Mouse (Mus musculus) c-Kit-positive CD71-positive TER-119-negative erythroid progenitor cells, embryonic 14.5 days (primary cell): Measurements from ENCODE around the gene Acvrl1.

Experiments
- DNase-seq: peaks from one replicate; pipeline ENCODE4 v3.0.0-alpha.2; 2013; ENCODE audit warnings: low read depth

The Acvrl1 gene

DNA sequence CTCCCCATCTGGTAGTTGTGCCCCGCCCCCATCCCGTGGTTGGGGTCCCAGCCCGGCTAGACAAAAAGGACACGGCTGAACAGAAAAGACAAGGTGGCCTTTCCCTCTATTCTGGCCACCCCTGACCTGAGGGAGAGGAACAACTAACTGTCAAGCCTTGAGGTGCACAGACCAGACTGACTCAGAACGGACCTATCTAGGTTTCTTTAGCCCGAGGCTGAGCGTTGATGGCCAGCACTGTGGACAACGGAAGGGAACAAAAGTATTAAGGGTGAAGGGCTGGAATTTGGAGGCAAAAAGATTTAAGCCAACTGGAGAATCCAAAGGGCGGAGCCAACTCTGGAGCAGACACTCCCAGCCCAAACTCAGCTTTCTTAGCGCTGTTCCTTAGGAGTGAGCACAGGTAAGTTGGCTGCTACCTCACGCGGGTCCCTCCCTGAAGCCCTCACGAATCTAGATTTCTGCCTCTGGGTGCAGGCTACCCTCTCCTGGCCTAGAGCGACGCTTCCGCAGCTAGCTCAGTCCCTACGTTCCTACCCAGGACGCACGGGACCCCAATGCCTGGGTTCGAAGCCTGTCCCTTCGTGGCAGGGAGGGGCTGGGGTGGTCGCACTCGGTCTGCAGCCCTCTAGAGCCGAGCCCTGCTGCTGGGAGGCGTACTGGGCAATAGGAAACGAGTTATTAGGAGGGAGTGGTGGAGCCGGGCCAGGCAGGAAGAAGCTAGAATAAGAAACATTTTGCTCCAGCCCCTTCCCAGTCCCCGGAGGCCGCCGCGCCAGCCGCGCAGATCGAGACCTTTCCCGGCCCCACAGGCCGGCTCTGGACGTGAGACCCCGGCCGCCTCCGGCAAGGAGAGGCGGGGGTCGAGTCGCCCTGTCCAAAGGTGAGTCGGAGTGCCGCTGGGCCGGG lies at the start of gene Acvrl1:
Gene Acvrl1 (plus strand): TSS at position 342 of the 909 bp plus-strand sequence.
- no peak for DNase-seq

DNA sequence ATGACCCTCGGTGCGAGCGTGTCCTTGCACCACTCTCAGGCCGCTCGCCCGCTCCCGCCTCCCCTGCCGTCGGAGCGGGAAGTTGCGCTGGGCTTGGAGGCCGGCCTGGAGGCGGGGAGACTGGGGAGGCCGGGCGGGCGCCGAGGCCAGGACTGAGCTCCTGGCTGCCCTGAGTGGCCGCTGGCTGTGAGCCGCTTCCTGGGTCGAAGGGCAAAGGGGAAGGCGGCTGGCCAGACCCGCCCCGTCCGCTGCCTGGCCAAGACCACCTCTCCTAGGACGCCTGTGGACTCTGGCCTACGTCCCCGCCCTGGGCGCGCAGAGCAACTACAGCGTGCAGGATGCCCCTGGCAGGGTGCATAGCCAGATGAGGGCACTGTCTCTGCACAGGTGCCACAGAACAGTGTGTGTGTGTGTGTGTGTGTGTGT lies 49.6 kb upstream of the Acvrl1 start:
- DNase-seq = no peak

GRCm38 (mm10) chr15:101080031-101080520 lies 48.2 kb upstream of the Acvrl1 start:
- DNase-seq = no peak

GRCm38 (mm10) chr15:101081035-101081548 lies 47.2 kb upstream of the Acvrl1 start:
- DNase-seq = no peak

DNA sequence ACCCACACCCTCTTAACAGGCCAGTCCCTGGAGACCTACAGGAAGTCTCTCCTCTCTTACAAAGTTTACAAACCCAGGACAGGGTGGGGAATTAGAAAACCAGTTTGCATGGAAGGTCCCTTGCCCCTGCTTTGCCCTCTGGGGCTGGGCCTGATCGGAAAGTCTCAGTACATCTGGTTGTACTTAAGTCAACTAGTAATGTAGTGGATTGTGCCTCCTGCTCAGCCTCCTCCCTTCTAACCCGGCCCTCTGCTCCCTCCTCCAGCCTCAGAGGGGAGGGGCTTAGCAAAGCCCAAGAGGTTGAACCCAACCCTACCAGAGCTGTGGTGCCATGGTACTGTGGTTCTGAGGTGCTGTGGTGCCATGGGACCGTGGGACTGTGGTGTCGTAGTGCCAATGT lies 46.1 kb upstream of the Acvrl1 start:
- DNase-seq = no peak

- DNase-seq = no peak
These were observed 43.8 kb upstream of the Acvrl1 start for GRCm38 (mm10) chr15:101084499-101084898.

DNA sequence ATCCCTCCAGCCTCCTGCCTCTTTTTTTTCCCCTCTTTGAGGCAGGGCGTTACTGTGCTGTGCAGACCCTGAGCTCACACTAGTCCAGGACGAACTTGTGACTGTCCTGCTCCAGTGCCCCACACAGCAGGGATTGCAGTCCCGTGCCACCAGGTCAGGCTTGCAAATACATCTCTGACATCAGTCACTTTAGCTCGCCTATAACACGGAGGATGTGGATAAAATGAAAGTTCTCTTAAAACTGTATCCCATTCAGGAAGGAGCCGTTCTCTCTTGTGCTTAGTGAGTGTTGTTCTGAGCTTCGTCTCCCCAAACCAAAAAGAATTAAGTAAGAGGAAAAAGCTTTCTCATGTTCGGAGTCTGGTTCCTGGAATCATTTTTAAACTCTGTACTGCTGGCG lies 41.9 kb upstream of the Acvrl1 start:
- DNase-seq = no peak

DNA sequence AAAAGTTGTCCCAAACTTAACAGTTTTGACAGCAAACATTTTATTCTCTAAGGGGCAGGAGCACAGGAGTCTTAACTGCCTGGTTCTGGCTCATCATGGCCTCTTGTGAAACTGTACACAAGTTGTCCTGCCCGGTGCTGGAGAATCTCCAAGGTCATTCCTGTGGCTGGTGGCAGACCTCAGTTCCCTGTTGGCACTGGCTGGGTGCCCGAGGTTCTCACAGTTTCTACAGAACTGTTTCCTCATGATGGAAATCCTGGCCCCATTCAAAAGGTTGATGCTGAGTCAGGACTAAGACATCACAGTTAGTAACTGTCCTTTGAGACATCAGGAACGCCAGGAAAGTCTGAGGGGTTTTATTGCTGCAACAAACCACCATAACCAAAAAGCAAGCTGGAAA lies 41.4 kb upstream of the Acvrl1 start:
- no peak for DNase-seq

DNA sequence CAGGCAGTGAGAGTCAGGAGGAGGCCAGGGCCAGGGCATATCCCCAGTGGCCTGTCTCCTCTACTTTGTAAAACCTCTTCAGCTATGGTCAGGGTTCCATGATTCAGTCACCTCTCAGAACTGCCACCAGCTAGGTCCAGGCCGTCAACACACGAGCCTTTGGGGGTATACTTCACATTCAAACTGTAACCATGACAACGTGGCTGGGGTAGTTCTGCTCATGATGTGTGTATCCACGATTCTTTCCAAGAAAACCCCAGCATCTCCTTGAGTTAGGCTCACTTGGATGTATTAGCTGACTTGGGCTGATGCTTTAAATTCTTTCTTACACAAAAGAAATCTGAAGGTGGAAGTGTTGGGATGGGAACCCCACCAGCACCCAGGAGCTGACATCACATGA lies 40.0 kb upstream of the Acvrl1 start:
- no peak for DNase-seq

DNA sequence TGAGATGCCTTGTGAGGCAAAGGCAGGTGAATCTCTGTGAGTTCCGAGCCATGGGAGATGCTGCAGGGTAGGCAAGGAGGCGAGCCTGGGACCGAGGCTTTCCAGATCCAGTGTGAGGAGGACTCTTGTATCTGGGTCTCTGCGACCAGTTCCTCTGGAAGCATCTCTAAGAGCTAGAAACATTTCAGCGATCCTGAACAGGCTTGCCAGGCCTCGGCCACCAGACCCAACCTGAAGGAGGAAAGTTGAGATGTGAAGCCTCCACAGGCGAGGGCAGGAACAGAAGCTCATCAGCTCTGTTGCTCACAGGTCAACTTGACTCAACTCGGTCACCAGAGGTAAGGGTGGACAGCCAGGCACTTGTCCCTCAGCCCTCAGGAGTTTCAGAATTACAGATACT lies 36.8 kb upstream of the Acvrl1 start:
- no peak for DNase-seq

DNA sequence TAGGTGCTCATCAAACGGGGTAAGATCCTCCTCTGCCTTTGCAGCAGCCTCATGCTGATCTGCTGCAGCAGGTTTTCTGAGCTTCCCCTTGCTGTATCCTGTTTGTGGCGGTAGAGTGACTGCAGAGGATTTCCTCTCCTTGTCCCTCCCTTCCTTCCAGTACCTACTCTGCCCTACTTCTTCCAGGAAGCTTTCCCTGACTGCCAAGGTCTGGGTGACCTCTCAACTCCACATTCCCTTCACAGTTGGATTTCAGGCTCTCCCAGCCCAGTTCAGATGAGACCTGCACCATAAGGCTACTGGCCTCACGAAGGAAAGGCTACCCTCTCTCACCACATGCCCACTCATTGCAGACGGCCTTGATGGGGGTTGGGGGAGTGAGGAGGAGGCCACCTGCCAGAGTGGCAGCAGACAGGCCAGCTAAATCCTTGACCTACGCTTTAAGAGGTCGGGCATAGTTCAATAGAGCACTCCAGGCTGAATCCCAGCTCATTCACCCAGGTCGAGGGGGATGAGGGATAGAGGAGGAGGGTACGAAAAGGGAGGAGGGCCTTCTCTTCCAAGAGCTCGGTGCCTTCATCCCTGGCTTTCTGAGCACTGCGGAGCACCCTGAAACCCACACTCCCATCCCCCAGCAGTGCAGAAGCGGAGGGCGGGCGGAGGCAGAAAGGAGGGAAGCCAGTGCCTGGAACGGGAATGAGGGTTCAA lies 36.0 kb upstream of the Acvrl1 start:
- no peak for DNase-seq

DNA sequence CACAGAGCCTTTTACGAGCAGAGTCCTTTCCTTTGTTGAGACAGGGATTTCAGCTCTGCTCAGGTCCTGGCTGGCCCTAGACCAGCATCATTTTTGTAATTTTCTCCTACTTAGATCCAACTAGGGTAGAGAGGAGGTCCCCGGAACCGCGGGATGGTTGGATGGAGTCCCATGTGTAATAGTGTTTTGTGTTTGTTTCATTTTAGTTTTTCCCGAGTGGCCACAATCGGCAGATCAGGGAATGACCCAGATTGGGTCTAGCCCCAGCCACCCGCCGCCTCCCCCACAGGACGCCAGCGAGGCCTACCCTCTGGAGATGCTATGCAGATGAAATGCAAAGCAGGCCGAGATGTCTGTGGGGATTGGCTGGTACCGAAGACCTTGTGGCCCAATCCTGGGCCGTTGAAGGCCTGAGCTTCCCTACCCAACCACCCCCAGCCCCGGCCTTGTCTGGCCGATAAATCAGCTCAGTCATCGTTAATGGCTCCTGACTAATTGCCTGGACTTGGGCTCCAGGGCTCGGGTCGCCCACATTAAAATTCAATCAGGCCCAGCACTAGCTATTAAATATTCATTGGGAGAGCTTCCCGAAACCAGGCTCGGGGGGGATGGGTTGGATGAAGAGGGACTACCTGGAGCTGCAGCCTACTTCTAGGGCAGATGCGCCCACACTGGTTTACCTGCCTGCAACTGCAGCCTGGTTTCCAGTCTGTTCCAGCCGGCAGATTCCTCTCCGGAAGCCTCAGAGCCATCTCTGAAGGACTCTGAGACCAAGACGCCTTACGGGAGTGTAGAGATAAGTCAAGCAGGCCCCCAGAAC lies 35.3 kb upstream of the Acvrl1 start:
- no peak for DNase-seq

- no peak for DNase-seq
These were observed 34.3 kb upstream of the Acvrl1 start for GRCm38 (mm10) chr15:101093988-101094387.

GRCm38 (mm10) chr15:101094979-101095378 lies 33.3 kb upstream of the Acvrl1 start:
- no peak for DNase-seq

DNA sequence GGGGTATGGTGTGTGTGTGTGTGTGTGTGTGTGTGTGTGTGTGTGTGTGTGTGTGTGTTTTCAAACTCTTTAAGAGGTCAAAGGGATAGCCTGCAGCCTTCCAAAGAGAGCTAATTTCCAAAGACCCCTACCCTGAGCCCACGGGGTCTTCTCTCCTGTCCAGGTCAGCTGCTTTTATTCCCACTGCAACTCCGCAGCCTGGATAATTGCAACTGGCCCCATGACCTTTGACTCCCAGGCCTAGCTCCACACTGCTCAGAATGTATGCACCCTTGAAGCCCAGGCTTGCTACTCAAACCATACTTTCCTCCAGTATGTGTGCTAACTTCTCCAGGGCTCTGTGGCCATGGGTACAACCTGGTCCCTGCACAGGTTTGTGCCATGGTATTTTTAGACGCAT lies 32.9 kb upstream of the Acvrl1 start:
- no peak for DNase-seq

GRCm38 (mm10) chr15:101097985-101098651 lies 30.2 kb upstream of the Acvrl1 start:
- no peak for DNase-seq

- DNase-seq = no peak
These were observed 27.3 kb upstream of the Acvrl1 start for GRCm38 (mm10) chr15:101100996-101101395.

GRCm38 (mm10) chr15:101103605-101104304 lies 24.6 kb upstream of the Acvrl1 start:
- DNase-seq = no peak

DNA sequence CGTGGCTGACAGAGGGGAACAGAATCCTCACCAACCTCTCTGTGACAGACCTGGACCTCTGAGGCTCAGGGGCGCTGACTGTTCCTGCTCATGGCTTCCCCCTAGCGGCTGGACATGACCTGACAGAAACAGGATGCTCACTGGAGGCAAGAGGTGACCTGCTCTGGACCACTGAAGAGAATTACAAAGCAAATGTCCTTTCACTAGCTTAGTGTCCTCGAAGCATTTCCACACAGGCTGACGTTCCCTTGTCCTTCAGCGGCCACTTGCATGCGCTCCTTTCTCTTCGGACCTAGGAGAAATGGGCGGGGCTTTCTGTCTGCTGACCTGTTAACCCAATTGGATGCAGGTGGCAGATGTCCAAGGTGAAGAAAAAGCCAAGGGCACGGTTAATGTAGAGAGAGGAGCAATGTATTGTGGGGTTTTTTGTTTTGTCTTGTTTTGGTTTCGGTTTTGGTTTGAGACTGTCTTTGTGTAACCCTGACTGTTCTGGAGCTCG lies 22.8 kb upstream of the Acvrl1 start:
- DNase-seq = peak; percentile 22

DNA sequence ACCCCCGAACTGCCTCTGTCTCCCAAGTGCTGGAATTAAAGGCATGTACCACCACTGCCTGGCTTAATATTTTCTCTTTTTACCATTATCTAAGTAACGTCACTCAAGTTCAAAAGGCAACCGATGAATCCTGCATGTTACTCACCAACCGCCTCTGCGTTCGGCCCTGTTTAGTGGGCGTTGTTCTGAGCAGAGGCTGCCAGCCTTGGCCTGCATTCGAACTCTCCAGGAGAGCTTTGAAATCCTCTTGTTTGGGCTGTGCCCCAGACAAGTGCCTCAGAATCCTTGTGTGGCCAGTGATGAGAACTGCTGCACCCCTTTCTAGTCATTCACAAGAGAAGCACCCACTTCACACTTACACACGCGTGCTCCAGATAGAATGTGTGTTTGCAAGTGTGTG lies 22.3 kb upstream of the Acvrl1 start:
- DNase-seq = no peak
